Mouse (Mus musculus): ENCODE results near the gene Pfdn5. TPM values are rescaled to one million over a fixed set of nuclear protein-coding genes. Genes with fewer than 3 reads are reported as not detected.

Pfdn5 gene
- polyA plus RNA-seq, 1 experiment from 2014 or later = 386 TPM

DNA sequence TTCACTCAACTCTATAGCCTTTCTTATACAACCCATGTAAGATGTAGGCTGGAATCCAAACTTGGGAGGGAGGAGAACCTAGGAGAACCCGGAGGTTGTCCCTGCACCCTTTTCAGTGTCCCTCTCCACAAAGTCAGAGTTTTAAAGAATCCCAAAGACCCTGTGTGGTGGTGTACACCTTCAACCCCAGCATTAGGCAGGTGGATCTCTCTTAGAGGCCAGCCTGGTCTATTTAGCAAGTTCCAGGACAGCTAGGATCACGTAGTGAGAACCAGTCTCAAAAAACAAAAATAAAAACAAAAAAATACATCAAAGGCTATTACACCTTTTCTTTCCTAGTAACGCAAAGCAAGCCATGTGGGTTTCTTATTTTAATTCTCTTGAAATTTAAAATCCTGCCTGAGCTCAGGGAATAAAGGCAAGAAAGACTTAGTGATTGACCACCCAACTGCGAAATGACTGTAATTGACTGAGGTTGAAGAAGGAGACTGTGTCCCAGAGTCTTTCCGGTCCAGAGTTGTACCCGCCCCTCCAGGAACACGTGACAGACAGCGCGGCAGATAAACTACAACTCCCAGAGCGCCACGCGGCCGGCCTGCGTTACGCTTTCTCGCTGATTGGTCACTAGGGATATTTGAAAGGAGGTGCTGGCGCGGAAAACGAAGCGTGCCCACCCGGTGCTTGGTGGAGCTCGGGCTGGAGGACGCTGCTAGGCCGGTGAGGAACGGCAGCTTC, 30.1 kb upstream of the Pfdn5 start, which contains the start of gene Espl1:
Gene Espl1, plus strand, starts transcription at position 634 of the 735 bp plus-strand sequence.
- peak within 1 kb of the TSS; percentile 58 for H3K4me3 ChIP-seq (ENCODE audit: low read depth, low read length)
- peak; percentile 96 for DNase-seq (ENCODE audit: low spot score)
- peak within 1 kb of the TSS; percentile 46 for H3K9ac ChIP-seq (ENCODE audit: low read length)
- no peaks in the 10 kb centered on the region for H3K27me3 ChIP-seq (ENCODE audit: control insufficient read depth, insufficient read depth, low read length)
- H3K4me2 ChIP-seq (ENCODE audit: low read depth) = peak within 1 kb of the TSS; percentile 73
- no peaks in the 10 kb centered on the region for H3K9me3 ChIP-seq (ENCODE audit: control insufficient read depth, low read length)
- no peak within 1 kb of the TSS for H3K27ac ChIP-seq (ENCODE audit: low read depth, low read length)
- H3K4me1 ChIP-seq (ENCODE audit: control insufficient read depth, insufficient read depth, low read length) = no peaks in the 10 kb centered on the region
- ATAC-seq (ENCODE audit: insufficient read depth, low FRiP score, low TSS enrichment) = peak; percentile 97
- WGBS = 7% methylated on average over 25 of the region's 25 CpGs
- H3K36me3 ChIP-seq (ENCODE audit: control insufficient read depth, insufficient read depth, low read length) = peaks cover 13% of the 10 kb centered on the region

DNA sequence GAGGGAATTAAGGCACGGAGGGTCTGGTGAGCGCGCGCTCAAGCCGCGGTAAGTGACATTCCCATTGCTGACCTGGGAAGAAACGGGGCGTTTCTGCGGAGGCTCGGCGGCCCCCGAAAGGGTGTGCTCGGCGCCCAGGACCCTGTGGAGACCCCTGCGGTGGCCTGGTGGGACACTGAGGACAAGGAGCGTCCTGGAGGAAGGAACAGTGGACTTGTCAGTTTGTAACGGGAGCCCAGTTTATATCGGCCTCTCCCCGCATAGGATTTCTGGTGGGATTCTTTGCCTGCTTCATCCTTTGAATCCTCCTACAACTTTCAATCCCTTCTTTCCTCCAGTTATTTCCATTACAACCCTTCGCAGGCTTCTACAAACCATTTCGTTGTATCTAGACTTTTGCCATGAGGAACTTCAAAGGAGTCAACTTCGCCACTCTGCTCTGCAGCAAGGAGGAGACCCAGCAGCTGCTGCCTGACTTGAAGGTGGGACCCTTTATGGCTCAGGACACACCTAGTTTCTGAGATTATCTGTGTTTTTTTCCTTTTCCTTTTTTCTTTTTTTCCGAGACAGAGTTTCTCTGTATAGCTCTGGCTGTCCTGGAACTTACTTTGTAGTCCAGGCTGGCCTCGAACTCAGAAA, 29.4 kb upstream of the Pfdn5 start:
- ATAC-seq (ENCODE audit: insufficient read depth, low FRiP score, low TSS enrichment) (peak; percentile 38), DNase-seq (ENCODE audit: low spot score) (no peak)
- H3K4me1 ChIP-seq (ENCODE audit: control insufficient read depth, insufficient read depth, low read length) = no peaks in the 10 kb centered on the region
- H3K4me2 ChIP-seq (ENCODE audit: low read depth) = peak overlapping the region; percentile 73
- WGBS = 5% methylated on average over 24 of the region's 24 CpGs
- H3K9ac ChIP-seq (ENCODE audit: low read length) = peak overlapping the region; percentile 46
- H3K36me3 ChIP-seq (ENCODE audit: control insufficient read depth, insufficient read depth, low read length) = peaks cover 13% of the 10 kb centered on the region
- H3K27me3 ChIP-seq (ENCODE audit: control insufficient read depth, insufficient read depth, low read length) = no peaks in the 10 kb centered on the region
- peak overlapping the region; percentile 58 for H3K4me3 ChIP-seq (ENCODE audit: low read depth, low read length)
- no peaks in the 10 kb centered on the region for H3K9me3 ChIP-seq (ENCODE audit: control insufficient read depth, low read length)
- H3K27ac ChIP-seq (ENCODE audit: low read depth, low read length) = no peak overlapping the region

DNA sequence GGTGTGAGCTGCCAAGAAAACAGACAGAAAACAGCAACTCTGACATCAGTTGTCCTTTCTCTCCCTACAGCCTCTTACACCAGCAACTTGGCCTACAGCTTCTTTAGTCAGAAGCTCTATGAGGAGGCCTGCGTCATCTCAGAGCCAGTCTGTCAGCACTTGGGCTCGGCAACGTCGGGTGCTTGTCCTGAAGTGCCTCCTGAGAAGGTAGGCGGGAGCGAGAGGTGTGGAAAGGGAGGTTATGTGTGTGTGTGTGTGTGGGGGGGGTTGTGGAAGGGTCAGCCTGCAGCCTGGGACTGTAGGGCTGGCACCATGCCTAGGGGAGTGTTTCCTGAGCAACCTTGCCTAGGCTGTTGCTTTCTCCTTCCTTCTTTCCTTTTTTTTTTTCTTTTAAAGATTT, 23.4 kb upstream of the Pfdn5 start:
- ATAC-seq (ENCODE audit: insufficient read depth, low FRiP score, low TSS enrichment) (no peak), DNase-seq (ENCODE audit: low spot score) (no peak)
- no peak overlapping the region for H3K9ac ChIP-seq (ENCODE audit: low read length)
- WGBS = 90% methylated on average over 6 of the region's 6 CpGs
- H3K4me3 ChIP-seq (ENCODE audit: low read depth, low read length) = no peak overlapping the region
- no peaks in the 10 kb centered on the region for H3K4me1 ChIP-seq (ENCODE audit: control insufficient read depth, insufficient read depth, low read length)
- H3K9me3 ChIP-seq (ENCODE audit: control insufficient read depth, low read length) = no peaks in the 10 kb centered on the region
- H3K4me2 ChIP-seq (ENCODE audit: low read depth) = no peak overlapping the region
- H3K27ac ChIP-seq (ENCODE audit: low read depth, low read length) = no peak overlapping the region
- H3K36me3 ChIP-seq (ENCODE audit: control insufficient read depth, insufficient read depth, low read length) = peaks cover 29% of the 10 kb centered on the region
- no peaks in the 10 kb centered on the region for H3K27me3 ChIP-seq (ENCODE audit: control insufficient read depth, insufficient read depth, low read length)

DNA sequence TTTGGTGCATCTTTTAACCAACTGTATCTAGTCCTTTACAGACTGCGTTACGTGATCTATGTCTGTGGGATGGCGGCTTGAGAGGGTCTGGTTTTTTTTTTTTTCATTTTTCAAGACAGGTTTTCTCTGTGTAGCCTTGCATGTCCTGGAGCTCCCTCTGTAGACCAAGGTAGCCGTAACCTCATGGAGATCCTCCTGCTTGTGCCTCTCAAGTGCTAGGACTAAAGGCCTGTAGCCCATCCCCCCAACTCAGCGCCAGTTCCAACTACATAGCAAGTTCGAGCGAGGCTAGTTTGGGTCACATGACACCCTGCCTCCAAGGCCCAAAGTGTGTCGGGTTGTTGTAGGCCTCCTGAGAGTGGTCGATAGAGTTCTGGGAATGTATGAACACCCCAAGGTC, 17.2 kb upstream of the Pfdn5 start:
- Histone ChIP-seq H3K36me3 (ENCODE audit: control insufficient read depth, insufficient read depth, low read length) (peaks cover 19% of the 10 kb centered on the region), H3K4me2 (ENCODE audit: low read depth) (no peak overlapping the region), H3K9me3 (ENCODE audit: control insufficient read depth, low read length) (no peaks in the 10 kb centered on the region), H3K9ac (ENCODE audit: low read length) (no peak overlapping the region), H3K27me3 (ENCODE audit: control insufficient read depth, insufficient read depth, low read length) (no peaks in the 10 kb centered on the region), H3K27ac (ENCODE audit: low read depth, low read length) (no peak overlapping the region), H3K4me1 (ENCODE audit: control insufficient read depth, insufficient read depth, low read length) (no peaks in the 10 kb centered on the region), H3K4me3 (ENCODE audit: low read depth, low read length) (no peak overlapping the region)
- no peak for DNase-seq (ENCODE audit: low spot score)
- WGBS = 88% methylated on average over 9 of the region's 9 CpGs
- ATAC-seq (ENCODE audit: insufficient read depth, low FRiP score, low TSS enrichment) = no peak

DNA sequence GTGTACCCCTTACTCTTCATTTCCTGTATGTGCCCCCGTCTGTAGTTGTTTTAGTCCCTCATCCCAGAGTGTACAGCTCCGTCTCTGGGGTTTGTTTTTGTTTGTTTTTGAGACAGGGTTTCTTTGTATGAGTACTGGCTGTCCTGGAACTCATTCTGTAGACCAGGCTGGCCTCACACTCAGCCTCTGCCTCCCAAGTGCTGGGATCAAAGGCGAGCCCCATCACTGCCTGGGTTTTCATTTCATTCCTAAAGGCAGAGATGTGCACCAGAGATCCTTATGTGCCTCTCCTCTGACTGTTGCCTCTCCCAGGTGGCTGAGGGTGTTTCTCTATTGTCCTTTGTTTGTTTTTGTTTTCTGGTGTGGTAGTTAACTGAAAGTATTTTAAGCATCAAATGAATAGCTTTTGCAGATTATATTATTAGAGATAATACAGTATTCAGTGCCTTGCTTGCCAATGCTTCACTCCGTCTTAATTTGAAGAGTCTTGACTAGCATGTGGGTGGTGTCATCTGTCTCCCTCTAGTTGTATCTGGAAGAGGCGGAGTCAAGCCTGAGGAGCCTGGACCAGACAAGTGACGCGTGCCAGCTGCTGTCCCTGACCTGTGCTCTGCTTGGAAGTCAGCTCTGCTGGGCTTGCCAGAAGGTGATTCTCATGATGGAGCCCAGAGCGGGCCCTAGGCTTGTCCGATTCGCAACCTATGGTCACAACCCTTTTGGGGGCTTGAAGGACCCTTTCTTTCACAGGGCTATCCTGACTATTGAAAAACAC, 15.7 kb upstream of the Pfdn5 start:
- Histone ChIP-seq H3K4me1 (ENCODE audit: control insufficient read depth, insufficient read depth, low read length) (no peaks in the 10 kb centered on the region), H3K9me3 (ENCODE audit: control insufficient read depth, low read length) (no peaks in the 10 kb centered on the region), H3K4me3 (ENCODE audit: low read depth, low read length) (no peak overlapping the region), H3K4me2 (ENCODE audit: low read depth) (no peak overlapping the region), H3K9ac (ENCODE audit: low read length) (no peak overlapping the region), H3K27me3 (ENCODE audit: control insufficient read depth, insufficient read depth, low read length) (no peaks in the 10 kb centered on the region), H3K36me3 (ENCODE audit: control insufficient read depth, insufficient read depth, low read length) (peaks cover 15% of the 10 kb centered on the region), H3K27ac (ENCODE audit: low read depth, low read length) (no peak overlapping the region)
- DNase-seq (ENCODE audit: low spot score) (no peak), ATAC-seq (ENCODE audit: insufficient read depth, low FRiP score, low TSS enrichment) (no peak)
- WGBS = 82% methylated on average over 10 of the region's 10 CpGs

DNA sequence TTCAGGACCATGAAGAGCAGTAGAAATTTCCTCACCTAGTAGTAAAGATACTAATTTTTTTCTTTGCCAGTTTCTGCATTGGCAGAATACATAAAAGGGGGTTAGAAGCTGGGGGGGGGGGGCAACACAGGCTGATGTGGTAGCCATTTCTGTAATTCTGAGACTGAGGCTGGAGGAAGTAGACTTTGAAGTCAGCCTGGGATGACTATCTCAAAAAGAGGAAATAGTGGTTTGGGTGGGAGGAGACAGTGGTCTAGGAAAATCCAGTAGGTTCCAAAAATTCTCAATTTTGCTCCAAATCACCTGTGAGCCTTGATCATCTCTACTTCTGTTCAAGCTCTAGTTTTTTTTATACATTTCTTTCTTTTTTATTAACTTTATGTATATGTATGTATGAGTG, 14.4 kb upstream of the Pfdn5 start:
- DNase-seq (ENCODE audit: low spot score) (no peak), ATAC-seq (ENCODE audit: insufficient read depth, low FRiP score, low TSS enrichment) (no peak)
- H3K27me3 ChIP-seq (ENCODE audit: control insufficient read depth, insufficient read depth, low read length) = no peaks in the 10 kb centered on the region
- no peaks in the 10 kb centered on the region for H3K4me1 ChIP-seq (ENCODE audit: control insufficient read depth, insufficient read depth, low read length)
- H3K4me2 ChIP-seq (ENCODE audit: low read depth) = no peak overlapping the region
- H3K9me3 ChIP-seq (ENCODE audit: control insufficient read depth, low read length) = no peaks in the 10 kb centered on the region
- no peak overlapping the region for H3K9ac ChIP-seq (ENCODE audit: low read length)
- peaks cover 16% of the 10 kb centered on the region for H3K36me3 ChIP-seq (ENCODE audit: control insufficient read depth, insufficient read depth, low read length)
- no peak overlapping the region for H3K4me3 ChIP-seq (ENCODE audit: low read depth, low read length)
- H3K27ac ChIP-seq (ENCODE audit: low read depth, low read length) = no peak overlapping the region

DNA sequence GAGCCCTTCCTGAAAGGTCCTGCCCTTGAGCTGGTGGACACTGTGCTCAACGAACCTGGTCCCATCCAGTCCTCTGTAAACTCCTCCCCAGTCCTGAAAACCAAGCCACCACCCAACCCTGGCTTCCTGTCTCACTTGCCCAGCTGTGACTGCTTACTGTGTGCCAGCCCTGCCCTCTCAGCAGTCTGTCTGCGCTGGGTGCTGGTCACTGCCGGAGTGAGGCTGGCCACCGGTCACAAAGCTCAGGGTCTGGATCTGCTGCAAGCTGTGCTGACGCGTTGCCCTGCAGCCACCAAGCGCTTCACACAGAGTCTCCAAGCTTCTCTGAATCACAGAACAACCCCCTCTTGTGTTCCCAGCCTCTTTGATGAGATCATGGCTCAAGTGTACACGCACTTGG, 10.6 kb upstream of the Pfdn5 start:
- 88% methylated on average over 8 of the region's 8 CpGs for WGBS
- H3K36me3 ChIP-seq (ENCODE audit: control insufficient read depth, insufficient read depth, low read length) = peaks cover 19% of the 10 kb centered on the region

DNA sequence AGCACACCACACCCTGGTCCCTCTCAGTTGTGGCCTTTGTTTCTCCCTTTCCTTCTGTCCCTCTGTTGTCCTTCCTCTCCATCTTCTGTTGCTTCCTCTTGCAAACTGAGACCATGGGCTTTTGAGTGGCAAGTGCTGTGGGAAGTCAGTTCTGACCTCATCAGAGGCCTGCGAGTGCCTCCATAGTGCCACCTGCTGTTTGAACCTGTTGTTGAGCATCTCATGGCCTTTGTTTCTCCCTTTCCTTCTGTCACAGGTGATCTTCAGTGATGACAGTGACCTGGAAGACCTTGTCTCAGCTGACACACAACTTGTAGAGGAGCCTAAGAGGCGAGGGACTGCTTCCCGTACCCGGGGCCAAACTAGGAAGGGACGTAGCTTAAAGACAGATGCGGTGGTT, 9.7 kb upstream of the Pfdn5 start:
- peak; percentile 56 for DNase-seq (ENCODE audit: low spot score)
- H3K9me3 ChIP-seq (ENCODE audit: control insufficient read depth, low read length) = no peaks in the 10 kb centered on the region
- ATAC-seq (ENCODE audit: insufficient read depth, low FRiP score, low TSS enrichment) = no peak
- no peaks in the 10 kb centered on the region for H3K27me3 ChIP-seq (ENCODE audit: control insufficient read depth, insufficient read depth, low read length)
- peaks cover 24% of the 10 kb centered on the region for H3K36me3 ChIP-seq (ENCODE audit: control insufficient read depth, insufficient read depth, low read length)
- H3K4me3 ChIP-seq (ENCODE audit: low read depth, low read length) = no peak overlapping the region
- H3K4me1 ChIP-seq (ENCODE audit: control insufficient read depth, insufficient read depth, low read length) = no peaks in the 10 kb centered on the region
- H3K27ac ChIP-seq (ENCODE audit: low read depth, low read length) = no peak overlapping the region
- H3K9ac ChIP-seq (ENCODE audit: low read length) = no peak overlapping the region
- 87% methylated on average over 6 of the region's 6 CpGs for WGBS
- H3K4me2 ChIP-seq (ENCODE audit: low read depth) = no peak overlapping the region

More for the DNA sequence above, 10.6 kb upstream of the Pfdn5 start:
- no peak for DNase-seq (ENCODE audit: low spot score)
- ATAC-seq (ENCODE audit: insufficient read depth, low FRiP score, low TSS enrichment) = no peak
- no peak overlapping the region for H3K4me2 ChIP-seq (ENCODE audit: low read depth)
- H3K27me3 ChIP-seq (ENCODE audit: control insufficient read depth, insufficient read depth, low read length) = no peaks in the 10 kb centered on the region
- no peaks in the 10 kb centered on the region for H3K9me3 ChIP-seq (ENCODE audit: control insufficient read depth, low read length)
- no peak overlapping the region for H3K27ac ChIP-seq (ENCODE audit: low read depth, low read length)
- no peak overlapping the region for H3K9ac ChIP-seq (ENCODE audit: low read length)
- H3K4me1 ChIP-seq (ENCODE audit: control insufficient read depth, insufficient read depth, low read length) = no peaks in the 10 kb centered on the region
- H3K4me3 ChIP-seq (ENCODE audit: low read depth, low read length) = no peak overlapping the region
